9 mouse cellular contexts compared by ENCODE assay signal in the genomic region with DNA sequence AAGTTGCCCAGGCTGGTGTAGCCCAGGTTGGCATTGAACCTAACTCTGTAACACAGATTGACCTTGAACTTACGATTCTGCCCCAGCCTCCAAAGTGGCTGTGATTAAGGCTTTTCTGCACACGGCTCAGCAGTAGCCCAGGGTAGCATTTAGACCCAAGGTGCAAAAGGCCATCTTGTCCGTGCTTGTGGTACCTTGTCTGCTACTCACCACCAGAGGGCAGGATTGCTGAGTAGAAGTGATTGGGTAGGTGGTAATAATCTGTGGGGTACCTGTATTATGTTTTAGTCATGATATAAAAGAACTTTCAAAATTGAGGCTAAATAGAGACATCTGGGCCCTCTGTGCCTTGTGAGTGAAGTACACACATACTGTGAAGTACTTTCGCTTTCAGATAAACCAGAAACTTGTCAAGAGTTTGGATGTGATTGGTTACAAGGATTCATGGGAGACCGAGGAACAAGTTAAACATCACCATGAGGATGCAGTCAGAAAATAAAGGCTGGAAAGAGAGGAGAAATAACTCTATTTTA. TPM values are rescaled to one million over a fixed set of nuclear protein-coding genes. Genes with fewer than 3 reads are reported as not detected.
A peak's percentile ranks its signal among the peaks of the same experiment; 100 is the strongest.
DNase-seq lines count a peak whose midpoint lies in the region; ATAC-seq lines count a peak whose summit lies in the region.
"Had no signal": no experiment of that assay in that cellular context is flagged by ENCODE, and none has a peak within 500 bp of the region (broad histone marks: within the 10 kb centered on the region; RNA-seq: fewer than 3 reads in every experiment).

No protein-coding gene starts in this region.

- H3K9ac ChIP-seq in neural tube, embryonic 15.5 days (replicated peaks): no peak overlapping the region
- H3K9ac ChIP-seq: liver, embryonic 15.5 days had no signal

- peak; percentile 12 for DNase-seq in gastrocnemius, postnatal 14 days
- DNase-seq in gastrocnemius, postnatal 25 days: no peak
- DNase-seq in urinary bladder, postnatal 14 days (ENCODE audit: low spot score): peak; percentile 18
- DNase-seq in urinary bladder, postnatal 36 days (ENCODE audit: low spot score in 2 of 2): no peak
- DNase-seq in embryo, embryonic 10.5 days (ENCODE audit: low spot score): peak; percentile 52
- DNase-seq in kidney, postnatal 4 days: peak; percentile 50 to 61
- DNase-seq in urinary bladder, postnatal 4 days (ENCODE audit: low spot score in 2 of 2): no peak

- no peak overlapping the region for H3K4me2 ChIP-seq in neural tube, embryonic 15.5 days
- H3K4me2 ChIP-seq: liver, embryonic 15.5 days had no signal

- H3K36me3 ChIP-seq in neural tube, embryonic 15.5 days: peaks cover 37% of the 10 kb centered on the region

- intact Hi-C loops in gastrocnemius, postnatal 14 days (cut with DNase I; ENCODE audit: low total_unique reads): loop anchor here (5.0 kb wide), 1 partner anchor 134 kb away; no protein-coding TSS in a partner anchor

- WGBS in neural tube, embryonic 15.5 days: 80% methylated on average over 5 of the region's 5 CpGs

- H3K4me1 ChIP-seq in neural tube, embryonic 15.5 days: no peaks in the 10 kb centered on the region
- H3K4me1 ChIP-seq: liver, embryonic 15.5 days had no signal

- H3K27ac ChIP-seq in neural tube, embryonic 15.5 days (replicated peaks): no peak overlapping the region
- H3K27ac ChIP-seq: liver, embryonic 15.5 days had no signal

- H3K27me3 ChIP-seq in neural tube, embryonic 15.5 days (replicated peaks): no peaks in the 10 kb centered on the region
- H3K27me3 ChIP-seq: liver, embryonic 15.5 days had no signal

- no peak overlapping the region for H3K4me3 ChIP-seq in neural tube, embryonic 15.5 days (replicated peaks)
- H3K4me3 ChIP-seq: liver, embryonic 15.5 days had no signal

- H3K9me3 ChIP-seq in neural tube, embryonic 15.5 days (replicated peaks): no peaks in the 10 kb centered on the region
- H3K9me3 ChIP-seq: liver, embryonic 15.5 days had no signal

- ATAC-seq in neural tube, embryonic 15.5 days (ENCODE audit: low FRiP score): peak; percentile 41; the same call in 1 of the 2 replicates

RNA-seq across cellular contexts. Expression of gene Rhoh, which starts 37.3 kb away (rescaled TPM):
- total RNA-seq in gastrocnemius, postnatal 14 days (2021): 1 to 10 TPM in 1 of 2 experiments, under 1 TPM in 1; 0.29 to 1.0 TPM
- total RNA-seq in gastrocnemius, postnatal 25 days (2021): under 1 TPM; 0.18 to 0.29 TPM
- 0.78 and 12.5 TPM in 2 replicates for polyA plus RNA-seq in neural tube, embryonic 15.5 days (2015; fragmentation: Nextera tagmentation; extraction: Ambion mirVana)

Comparison
In these comparisons a context has a peak if more than half of its experiments do, and no peak if none do; other contexts are left out.
1. DNase-seq: peak in gastrocnemius, postnatal 14 days (single experiment), urinary bladder, postnatal 14 days (single experiment), embryo, embryonic 10.5 days (single experiment) and kidney, postnatal 4 days (2 of 2); none in gastrocnemius, postnatal 25 days (single experiment), urinary bladder, postnatal 36 days (0 of 2) and urinary bladder, postnatal 4 days (0 of 2).